Mouse (Mus musculus) cortical plate, adult 2 months (tissue): ENCODE data around the gene Zscan22.

ENCODE experiments used
- CTCF ChIP-seq: fragments of 200-500 bp; IDR thresholded peaks from 2 replicates; pipeline ENCODE4 v1.5.1; 2011; ENCODE audit warnings: mild to moderate bottlenecking, control low read depth, low read length; ENCODE audit not compliant: insufficient read depth; ENCODE audit errors: extremely low read depth
- POLR2A ChIP-seq: fragments of 200-500 bp; IDR thresholded peaks from 2 replicates; pipeline ENCODE4 v1.6.1; 2011; ENCODE audit warnings: mild to moderate bottlenecking, low read length, control low read depth; ENCODE audit not compliant: insufficient read depth; ENCODE audit errors: extremely low read depth

- TF ChIP-seq CTCF = no peak
- TF ChIP-seq POLR2A = no peak
Measured at GRCm38 (mm10) chr7:12940599-12940998, 43.0 kb downstream of the Zscan22 start.
